Mouse (Mus musculus): ENCODE measurements around the gene Acadvl.

DNA sequence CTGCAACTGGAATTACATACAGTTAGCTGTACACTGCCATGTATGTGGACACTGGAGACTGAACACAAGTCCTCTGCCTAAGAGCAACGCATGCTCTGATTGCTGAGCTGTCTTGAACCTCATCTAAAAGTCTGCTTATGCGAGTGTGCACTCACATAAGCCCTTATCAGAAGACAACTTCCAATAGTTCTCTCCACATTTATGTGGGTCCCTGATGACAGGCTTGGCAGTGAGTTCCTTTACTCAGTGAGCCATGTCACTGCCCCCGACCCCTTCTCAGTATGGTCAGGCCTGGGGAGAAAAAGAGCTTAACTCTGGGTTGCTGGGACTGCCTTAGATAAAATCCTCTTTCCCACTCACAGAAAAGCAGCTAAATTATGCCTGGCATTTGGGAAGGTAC lies 1.5 kb upstream of the Acadvl start, which contains the start of gene Dlg4:
- TF ChIP-seq GATA1 (IDR thresholded peaks at IDR 0.05; ENCODE audit: low read length), result no peak
- TF ChIP-seq TAL1 (IDR thresholded peaks at IDR 0.05; ENCODE audit: low read length), result no peak
